In genomic region chr11:109316921-109317320, GRCm38 (mm10) we compare ENCODE assay signal across 10 mouse cellular contexts. TPM values are rescaled to one million over a fixed set of nuclear protein-coding genes. Genes with fewer than 3 reads are reported as not detected.
DNase-seq lines count a peak whose midpoint lies in the region; ATAC-seq and TF ChIP-seq lines count a peak whose summit lies in the region.
"Had no signal": no experiment of that assay in that cellular context is flagged by ENCODE, and none has a peak within 500 bp of the region (broad histone marks: within the 10 kb centered on the region; RNA-seq: fewer than 3 reads in every experiment).

No protein-coding gene starts in this region.

- ATAC-seq in CD4-positive, CD25-positive, alpha-beta regulatory T cell, adult 4 months: peak; percentile 48

- H3K4me1 ChIP-seq in kidney, adult 2 months (ENCODE audit: control insufficient read depth, insufficient read depth, low read length): no peaks in the 10 kb centered on the region
- H3K4me1 ChIP-seq in forebrain, embryonic 10.5 days: peaks cover 13% of the 10 kb centered on the region

- peak; percentile 69 for DNase-seq in kidney, adult 2 months
- no peak for DNase-seq in kidney, adult 11 months
- peak; percentile 46 for DNase-seq in ZHBTc4 (ENCODE audit: low read depth, low spot score)
- peak; percentile 34 for DNase-seq in gastrocnemius, postnatal 14 days
- peak; percentile 77 for DNase-seq in lung, postnatal 10 days
- peak; percentile 45 to 60 for DNase-seq in thymus, postnatal 36 days
- no peak for DNase-seq in forebrain, embryonic 10.5 days (ENCODE audit: extremely low spot score, low spot score)

- 45% methylated on average over 4 of the region's 4 CpGs for WGBS in kidney, adult 2 months
- 47% methylated on average over 4 of the region's 4 CpGs for WGBS in forebrain, embryonic 10.5 days

- no peak for TF ChIP-seq POLR2A in kidney, adult 2 months (IDR thresholded peaks at IDR 0.05; ENCODE audit: low read depth, low read length)

- peak; percentile 80 for TF ChIP-seq CTCF in kidney, adult 2 months (conservative IDR thresholded peaks at IDR 0.05; ENCODE audit: insufficient read depth, insufficient read length, low read depth, low read length)

- H3K4me3 ChIP-seq in kidney, adult 2 months (ENCODE audit: insufficient read depth, low read depth, low read length): no peak overlapping the region
- H3K4me3 ChIP-seq in forebrain, embryonic 10.5 days: no peak overlapping the region
- H3K4me3 ChIP-seq: embryonic facial prominence, embryonic 13.5 days; neural tube, embryonic 13.5 days had no signal

- H3K9me3 ChIP-seq in forebrain, embryonic 10.5 days: 0 out of 2 replicates have a peak, but pooled peaks cover 3% of the 10 kb centered on the region
- H3K9me3 ChIP-seq: embryonic facial prominence, embryonic 13.5 days; neural tube, embryonic 13.5 days had no signal

- no peaks in the 10 kb centered on the region for H3K36me3 ChIP-seq in kidney, adult 2 months (ENCODE audit: control insufficient read depth, insufficient read depth, low read length)
- H3K36me3 ChIP-seq in forebrain, embryonic 10.5 days (replicated peaks): no peaks in the 10 kb centered on the region
- H3K36me3 ChIP-seq: embryonic facial prominence, embryonic 13.5 days; neural tube, embryonic 13.5 days had no signal

- no peak overlapping the region for H3K27ac ChIP-seq in kidney, adult 2 months (ENCODE audit: insufficient read depth, low read depth, low read length)
- H3K27ac ChIP-seq in forebrain, embryonic 10.5 days: no peak overlapping the region
- H3K27ac ChIP-seq: embryonic facial prominence, embryonic 13.5 days; neural tube, embryonic 13.5 days had no signal

- no peaks in the 10 kb centered on the region for H3K27me3 ChIP-seq in kidney, adult 2 months (replicated peaks; ENCODE audit: control insufficient read depth, insufficient read depth, low read length)
- peaks cover 28% of the 10 kb centered on the region for H3K27me3 ChIP-seq in forebrain, embryonic 10.5 days (ENCODE audit: poor library complexity, severe bottlenecking)

- intact Hi-C loops in gastrocnemius, postnatal 14 days (cut with DNase I; ENCODE audit: low total_unique reads): loop anchor here (5.0 to 10.0 kb wide), 2 partner anchors 72 to 265 kb away; no protein-coding TSS in a partner anchor

RNA-seq across cellular contexts. Expression of gene Rgs9, which starts 19.0 kb away (rescaled TPM):
- polyA plus RNA-seq in kidney, adult 2 months (2012; rRNA removed): 0.86 and 1.4 TPM in 2 replicates
- polyA plus RNA-seq in CD4-positive, CD25-positive, alpha-beta regulatory T cell, adult 4 months (2017; shearing (Covaris generic)): 1 to 10 TPM; 4.2 to 6.9 TPM
- total RNA-seq in gastrocnemius, postnatal 14 days (2021): under 1 TPM; 0.11 to 0.31 TPM
- polyA plus RNA-seq in forebrain, embryonic 10.5 days (2016; fragmentation: Nextera tagmentation; extraction: Ambion mirVana): 1.3 and 2.0 TPM in 2 replicates

RNA-seq across cellular contexts. Expression of gene Gna13, which starts 45.7 kb away (rescaled TPM):
- 26.6 and 27.8 TPM in 2 replicates for polyA plus RNA-seq in kidney, adult 2 months (2012; rRNA removed)
- 10 to 100 TPM; 55.1 to 57.8 TPM for polyA plus RNA-seq in CD4-positive, CD25-positive, alpha-beta regulatory T cell, adult 4 months (2017; shearing (Covaris generic))
- total RNA-seq in gastrocnemius, postnatal 14 days (2021): 10 to 100 TPM; 27.1 to 29.7 TPM
- polyA plus RNA-seq in forebrain, embryonic 10.5 days (2016; fragmentation: Nextera tagmentation; extraction: Ambion mirVana): 16.8 and 18.3 TPM in 2 replicates

Comparison
In these comparisons a context has a peak if more than half of its experiments do, and no peak if none do; other contexts are left out.
1. DNase-seq: peak in kidney, adult 2 months (single experiment), ZHBTc4 (single experiment), gastrocnemius, postnatal 14 days (single experiment), lung, postnatal 10 days (single experiment) and thymus, postnatal 36 days (2 of 2); none in kidney, adult 11 months (single experiment) and forebrain, embryonic 10.5 days (single experiment).